Mouse (Mus musculus) stomach, postnatal 0 days (tissue): ENCODE measurements around the gene Xylt1.

Source experiments
- CTCF ChIP-seq: IDR thresholded peaks from 2 replicates; pipeline ENCODE4 v1.5.1; 2016; ENCODE audit warnings: antibody characterized with exemption, low read depth, mild to moderate bottlenecking, moderate library complexity
- EP300 ChIP-seq: optimal IDR thresholded peaks from 2 replicates; pipeline ENCODE3; 2016; ENCODE audit warnings: antibody characterized with exemption

GRCm38 (mm10) chr7:117532651-117533050, 151.9 kb downstream of the Xylt1 start:
- TF ChIP-seq CTCF (no peak), EP300 (no peak)
